14 mouse cellular contexts compared by ENCODE assay signal in the genomic region with DNA sequence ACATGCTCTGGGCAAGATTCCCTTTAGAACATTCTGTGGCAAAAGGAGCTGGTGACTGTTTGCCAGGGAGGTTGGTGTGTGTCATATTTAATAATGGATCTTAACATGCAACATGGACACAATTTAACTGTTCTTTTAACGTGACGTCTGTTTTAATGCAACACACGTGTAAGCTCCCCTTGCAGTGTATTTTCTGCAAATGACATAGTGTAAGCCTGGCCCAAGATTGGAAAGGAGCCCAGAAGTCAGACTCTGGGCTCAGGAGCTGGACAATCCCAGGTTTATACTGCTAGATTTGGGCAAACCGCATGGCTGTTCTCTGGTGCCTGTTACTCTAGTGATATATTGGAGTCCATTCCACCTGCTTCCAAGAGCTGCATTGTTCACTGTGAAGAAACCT.
A peak's percentile ranks its signal among the peaks of the same experiment; 100 is the strongest.
DNase-seq lines count a peak whose midpoint lies in the region; ATAC-seq and TF ChIP-seq lines count a peak whose summit lies in the region.
"Had no signal": no experiment of that assay in that cellular context is flagged by ENCODE, and none has a peak within 500 bp of the region (broad histone marks: within the 10 kb centered on the region; RNA-seq: fewer than 3 reads in every experiment).

No protein-coding gene starts in this region.

- H3K4me1 ChIP-seq in heart, postnatal 0 days (ENCODE audit: control insufficient read depth, insufficient read depth): peaks cover 9% of the 10 kb centered on the region; the same call in 1 of the 2 replicates
- no peaks in the 10 kb centered on the region for H3K4me1 ChIP-seq in heart, embryonic 11.5 days (ENCODE audit: control insufficient read depth, insufficient read depth, low read length)
- peaks cover 16% of the 10 kb centered on the region; the same call in 1 of the 2 replicates for H3K4me1 ChIP-seq in lung, postnatal 0 days (ENCODE audit: insufficient read depth, low read depth, low read length)
- peaks cover 23% of the 10 kb centered on the region for H3K4me1 ChIP-seq in embryonic facial prominence, embryonic 15.5 days
- H3K4me1 ChIP-seq: neural tube, embryonic 12.5 days had no signal

- H3ac ChIP-seq in myocyte (ENCODE audit: control insufficient read depth, insufficient read length): no peak overlapping the region

- 37% methylated on average over 4 of the region's 4 CpGs for WGBS in heart, postnatal 0 days
- WGBS in heart, embryonic 11.5 days (ENCODE audit: insufficient replicate concordance): 78% methylated on average over 4 of the region's 4 CpGs
- 29% methylated on average over 4 of the region's 4 CpGs for WGBS in lung, postnatal 0 days
- WGBS in embryonic facial prominence, embryonic 15.5 days: 28% methylated on average over 4 of the region's 4 CpGs

- DNase-seq in heart, postnatal 0 days (ENCODE audit: low spot score): peak; percentile 62
- DNase-seq in lung, postnatal 0 days (ENCODE audit: low spot score): peak; percentile 10
- no peak for DNase-seq in lung, postnatal 4 days
- DNase-seq: adrenal gland, postnatal 14 days; kidney, postnatal 14 days; spleen, adult 18-20 months had no signal

- H3K4me3 ChIP-seq in heart, postnatal 0 days (ENCODE audit: low read depth, low read length): no peak overlapping the region
- H3K4me3 ChIP-seq in heart, embryonic 11.5 days (ENCODE audit: low read depth, low read length): no peak overlapping the region
- no peak overlapping the region for H3K4me3 ChIP-seq in lung, postnatal 0 days (ENCODE audit: low read depth, low read length)
- H3K4me3 ChIP-seq in embryonic facial prominence, embryonic 15.5 days (replicated peaks): no peak overlapping the region
- no peak overlapping the region for H3K4me3 ChIP-seq in myocyte
- H3K4me3 ChIP-seq: forebrain, embryonic 10.5 days; heart, adult 2 months; neural tube, embryonic 12.5 days had no signal

- no peak overlapping the region for H3K27ac ChIP-seq in heart, postnatal 0 days (ENCODE audit: low read depth)
- H3K27ac ChIP-seq in heart, embryonic 11.5 days (ENCODE audit: low read depth, low read length): no peak overlapping the region
- peak overlapping the region; percentile 20 for H3K27ac ChIP-seq in lung, postnatal 0 days (ENCODE audit: low read length)
- H3K27ac ChIP-seq in embryonic facial prominence, embryonic 15.5 days (replicated peaks): peak overlapping the region; percentile 68
- H3K27ac ChIP-seq: forebrain, embryonic 10.5 days; heart, adult 2 months; neural tube, embryonic 12.5 days had no signal

- TF ChIP-seq EP300 in heart, postnatal 0 days (IDR thresholded peaks at IDR 0.05; ENCODE audit: low read depth): no peak
- TF ChIP-seq EP300 in lung, postnatal 0 days (IDR thresholded peaks at IDR 0.05): no peak

- 0 out of 2 replicates have a peak, but pooled peaks cover 3% of the 10 kb centered on the region for H3K9me3 ChIP-seq in heart, postnatal 0 days (replicated peaks; ENCODE audit: control insufficient read depth, low read length)
- H3K9me3 ChIP-seq in heart, embryonic 11.5 days (replicated peaks; ENCODE audit: control insufficient read depth, low read length): no peaks in the 10 kb centered on the region
- H3K9me3 ChIP-seq in lung, postnatal 0 days (ENCODE audit: low read length): no peaks in the 10 kb centered on the region
- no peaks in the 10 kb centered on the region for H3K9me3 ChIP-seq in embryonic facial prominence, embryonic 15.5 days (replicated peaks)
- H3K9me3 ChIP-seq: forebrain, embryonic 10.5 days; neural tube, embryonic 12.5 days had no signal

- ATAC-seq in heart, postnatal 0 days (ENCODE audit: insufficient read depth, low read depth): no peak
- no peak for ATAC-seq in heart, embryonic 11.5 days (replicated peaks; ENCODE audit: insufficient number of reproducible peaks, low FRiP score, low TSS enrichment)
- 0 out of 2 replicates have a peak, but pooled peaks have one; percentile 7 for ATAC-seq in lung, postnatal 0 days
- ATAC-seq in embryonic facial prominence, embryonic 15.5 days (ENCODE audit: insufficient number of reproducible peaks, low FRiP score, low TSS enrichment, low read depth): no peak
- ATAC-seq in megakaryocyte, adult 5-6 weeks (ENCODE audit: poor library complexity, severe bottlenecking): no peak

- no peaks in the 10 kb centered on the region for H3K79me2 ChIP-seq in myocyte (ENCODE audit: control insufficient read depth, insufficient read depth)

- H3K36me3 ChIP-seq in heart, postnatal 0 days (replicated peaks; ENCODE audit: control insufficient read depth, insufficient read depth, low read length): no peaks in the 10 kb centered on the region
- no peaks in the 10 kb centered on the region for H3K36me3 ChIP-seq in heart, embryonic 11.5 days (ENCODE audit: control insufficient read depth, insufficient read depth, low read length)
- no peaks in the 10 kb centered on the region for H3K36me3 ChIP-seq in lung, postnatal 0 days (ENCODE audit: insufficient read depth, low read length)
- H3K36me3 ChIP-seq in embryonic facial prominence, embryonic 15.5 days: no peaks in the 10 kb centered on the region
- no peaks in the 10 kb centered on the region for H3K36me3 ChIP-seq in myocyte (ENCODE audit: control insufficient read depth, insufficient read depth)
- H3K36me3 ChIP-seq: forebrain, embryonic 10.5 days; neural tube, embryonic 12.5 days had no signal

- no peaks in the 10 kb centered on the region for H3K27me3 ChIP-seq in heart, postnatal 0 days (ENCODE audit: control insufficient read depth, insufficient read depth, low read length)
- H3K27me3 ChIP-seq in heart, embryonic 11.5 days (ENCODE audit: control insufficient read depth, insufficient read depth, low read length): no peaks in the 10 kb centered on the region
- H3K27me3 ChIP-seq in lung, postnatal 0 days (replicated peaks; ENCODE audit: insufficient read depth, low read length): no peaks in the 10 kb centered on the region
- H3K27me3 ChIP-seq in embryonic facial prominence, embryonic 15.5 days: no peaks in the 10 kb centered on the region
- H3K27me3 ChIP-seq in myocyte (ENCODE audit: control insufficient read depth, insufficient read depth, insufficient read length): no peaks in the 10 kb centered on the region
- H3K27me3 ChIP-seq: neural tube, embryonic 12.5 days had no signal

- TF ChIP-seq POLR2A in myocyte (IDR thresholded peaks at IDR 0.05; ENCODE audit: insufficient read length, low read depth): no peak

- no peak overlapping the region for H3K9ac ChIP-seq in heart, postnatal 0 days (replicated peaks; ENCODE audit: low read depth, low read length)
- H3K9ac ChIP-seq in heart, embryonic 11.5 days (ENCODE audit: low read depth, low read length): no peak overlapping the region
- no peak overlapping the region for H3K9ac ChIP-seq in lung, postnatal 0 days (replicated peaks; ENCODE audit: low read depth)
- H3K9ac ChIP-seq in embryonic facial prominence, embryonic 15.5 days: no peak overlapping the region
- H3K9ac ChIP-seq: neural tube, embryonic 12.5 days had no signal

- no peak overlapping the region for H3K4me2 ChIP-seq in heart, postnatal 0 days (ENCODE audit: low read depth, low read length)
- H3K4me2 ChIP-seq in heart, embryonic 11.5 days: no peak overlapping the region
- H3K4me2 ChIP-seq in lung, postnatal 0 days (replicated peaks; ENCODE audit: low read depth, low read length): no peak overlapping the region
- no peak overlapping the region for H3K4me2 ChIP-seq in embryonic facial prominence, embryonic 15.5 days (replicated peaks)
- peak overlapping the region; percentile 64 for H3K4me2 ChIP-seq in myocyte (ENCODE audit: low read depth)
- H3K4me2 ChIP-seq: liver, embryonic 11.5 days; neural tube, embryonic 12.5 days had no signal

- TF ChIP-seq CTCF in heart, postnatal 0 days (IDR thresholded peaks at IDR 0.05; ENCODE audit: low read depth): no peak
- no peak for TF ChIP-seq CTCF in lung, postnatal 0 days (IDR thresholded peaks at IDR 0.05)

TF ChIP-seq in myocyte, 11 proteins besides CTCF, POLR2A, EP300 and RAD21:
- no peak for TF ChIP-seq MAX (IDR thresholded peaks at IDR 0.05; ENCODE audit: low read depth)

Comparison
In these comparisons a context has a peak if more than half of its experiments do, and no peak if none do; other contexts are left out.
1. DNase-seq: peak in heart, postnatal 0 days (single experiment) and lung, postnatal 0 days (single experiment); none in lung, postnatal 4 days (0 of 2).
2. H3K27ac ChIP-seq: peak in lung, postnatal 0 days (single experiment) and embryonic facial prominence, embryonic 15.5 days (single experiment); none in heart, postnatal 0 days (single experiment) and heart, embryonic 11.5 days (single experiment).